ENCODE assay signal across 8 mouse cellular contexts in genomic region chr10:127511634-127512306, GRCm38 (mm10). TPM values are rescaled to one million over a fixed set of nuclear protein-coding genes. Genes with fewer than 3 reads are reported as not detected.
DNase-seq lines count a peak whose midpoint lies in the region; ATAC-seq lines count a peak whose summit lies in the region.

No protein-coding gene starts in this region.

- intact Hi-C loops in heart, postnatal 36 days (cut with DNase I): no loop called here
- intact Hi-C loops in left cerebral cortex, postnatal 14 days (cut with DNase I): loop anchor here (1.0 kb wide), 1 partner anchor 25 kb away; no protein-coding TSS in a partner anchor

- WGBS in midbrain, embryonic 15.5 days: under 1% methylated on average over 43 of the region's 46 CpGs

- H3K4me3 ChIP-seq in midbrain, embryonic 15.5 days: peak overlapping the region; percentile 45

- peak overlapping the region; percentile 69 for H3K9ac ChIP-seq in midbrain, embryonic 15.5 days

- no peaks in the 10 kb centered on the region for H3K36me3 ChIP-seq in midbrain, embryonic 15.5 days (replicated peaks)

- H3K4me1 ChIP-seq in midbrain, embryonic 15.5 days: peaks cover 86% of the 10 kb centered on the region

- peaks cover 15% of the 10 kb centered on the region; the same call in 1 of the 2 replicates for H3K27me3 ChIP-seq in midbrain, embryonic 15.5 days (replicated peaks)

- peak; percentile 26 for ATAC-seq in midbrain, embryonic 15.5 days (replicated peaks)

- DNase-seq in heart, adult 11 months: peak; percentile 95
- DNase-seq in heart, adult 8-10 months (ENCODE audit: low spot score): no peak
- peak; percentile 65 for DNase-seq in MN1 (ENCODE audit: low spot score)
- DNase-seq in embryo, embryonic 11 days: peak; percentile 79
- DNase-seq in heart, postnatal 36 days: peak; percentile 24 to 49
- DNase-seq in left cerebral cortex, postnatal 14 days (ENCODE audit: low spot score in 2 of 2): peak; percentile 93 to 97
- peak; percentile 58 to 62 for DNase-seq in thymus, postnatal 10 days (ENCODE audit: low spot score in 2 of 2)

- H3K9me3 ChIP-seq in midbrain, embryonic 15.5 days: no peaks in the 10 kb centered on the region

- H3K4me2 ChIP-seq in midbrain, embryonic 15.5 days: peak overlapping the region; percentile 93

- peak overlapping the region; percentile 97 for H3K27ac ChIP-seq in midbrain, embryonic 15.5 days

RNA-seq across cellular contexts. Expression of gene Ndufa4l2, which starts 3.0 kb away (rescaled TPM):
- 10 to 100 TPM; 17.2 to 26.5 (median 21.6) TPM for total RNA-seq in heart, adult 8-10 months (2022)
- total RNA-seq in heart, postnatal 36 days (2021): 10 to 100 TPM; 26.0 to 27.6 TPM
- 1 to 10 TPM; 7.4 to 8.9 TPM for total RNA-seq in left cerebral cortex, postnatal 14 days (2021)
- polyA plus RNA-seq in midbrain, embryonic 15.5 days (2015; fragmentation: Nextera tagmentation; extraction: Ambion mirVana): 22.1 and 23.1 TPM in 2 replicates

RNA-seq across cellular contexts. Expression of gene Stac3, which starts 10.3 kb away (rescaled TPM):
- total RNA-seq in heart, adult 8-10 months (2022): 1 to 10 TPM in 1 of 4 experiments, under 1 TPM in 2, not detected in 1; 0.66 to 1.5 (median 0.76) TPM
- under 1 TPM; 0.51 to 0.64 TPM for total RNA-seq in heart, postnatal 36 days (2021)
- total RNA-seq in left cerebral cortex, postnatal 14 days (2021): 10 to 100 TPM in 1 of 2 experiments, 1 to 10 TPM in 1; 3.0 to 10.0 TPM
- polyA plus RNA-seq in midbrain, embryonic 15.5 days (2015; fragmentation: Nextera tagmentation; extraction: Ambion mirVana): 1.4 and 2.4 TPM in 2 replicates

RNA-seq across cellular contexts. Expression of gene Shmt2, which starts 10.5 kb away (rescaled TPM):
- total RNA-seq in heart, adult 8-10 months (2022): 10 to 100 TPM; 41.6 to 48.4 (median 44.5) TPM
- 10 to 100 TPM; 43.8 to 44.3 TPM for total RNA-seq in heart, postnatal 36 days (2021)
- total RNA-seq in left cerebral cortex, postnatal 14 days (2021): 10 to 100 TPM; 27.5 to 32.9 TPM
- 49.4 and 50.7 TPM in 2 replicates for polyA plus RNA-seq in midbrain, embryonic 15.5 days (2015; fragmentation: Nextera tagmentation; extraction: Ambion mirVana)

RNA-seq across cellular contexts. Expression of gene Nxph4, which starts 22.6 kb away (rescaled TPM):
- under 1 TPM; 0.22 to 0.66 (median 0.50) TPM for total RNA-seq in heart, adult 8-10 months (2022)
- total RNA-seq in heart, postnatal 36 days (2021): under 1 TPM; 0.28 to 0.41 TPM
- 1 to 10 TPM; 4.4 to 7.4 TPM for total RNA-seq in left cerebral cortex, postnatal 14 days (2021)
- 93.7 and 114 TPM in 2 replicates for polyA plus RNA-seq in midbrain, embryonic 15.5 days (2015; fragmentation: Nextera tagmentation; extraction: Ambion mirVana)
